Mouse (Mus musculus) C2C12 (cell line): ENCODE measurements at regions not wholly inside any gene's neighbourhood (a gene's known extent, or its start where the extent isn't known, plus 50 kb on each side); places are given as distances from the start of the nearest gene placed in this dataset.

Experiments
- H3K27me3 ChIP-seq: one replicate; pipeline ENCODE4 v1.6.1; 2011; ENCODE audit not compliant: control insufficient read depth, insufficient read depth, insufficient read length
- H3K36me3 ChIP-seq: one replicate; pipeline ENCODE4 v1.6.1; 2011; ENCODE audit not compliant: control insufficient read depth, insufficient read depth
- H3K4me3 ChIP-seq: one replicate; pipeline ENCODE4 v1.5.1; 2011; ENCODE audit warnings: mild to moderate bottlenecking, control low read depth; ENCODE audit not compliant: poor library complexity, insufficient read depth, severe bottlenecking
- H3K79me2 ChIP-seq: one replicate; pipeline ENCODE4 v1.6.1; 2011; ENCODE audit not compliant: control insufficient read depth, insufficient read depth
- H3K79me3 ChIP-seq: one replicate; pipeline ENCODE4 v1.6.1; 2011; ENCODE audit warnings: low read depth, control low read depth
- H3ac ChIP-seq: one replicate; pipeline ENCODE3; 2011; ENCODE audit warnings: low read depth; ENCODE audit not compliant: control insufficient read depth, insufficient read length
- CEBPB ChIP-seq: IDR thresholded peaks from one replicate; pipeline ENCODE4 v1.6.1; 2011; ENCODE audit warnings: low read depth, mild to moderate bottlenecking, control low read depth, moderate library complexity
- CTCF ChIP-seq: IDR thresholded peaks from one replicate; pipeline ENCODE4 v1.5.1; 2011; ENCODE audit not compliant: control insufficient read depth, insufficient read depth, insufficient read length
- FOSL1 ChIP-seq: IDR thresholded peaks from one replicate; pipeline ENCODE4 v1.8.0; 2011; ENCODE audit warnings: mild to moderate bottlenecking, low read length; ENCODE audit not compliant: poor library complexity, insufficient read depth, severe bottlenecking
- MAX ChIP-seq: IDR thresholded peaks from one replicate; pipeline ENCODE4 v1.6.1; 2011; ENCODE audit warnings: mild to moderate bottlenecking, control low read depth
- MYOD1 ChIP-seq: IDR thresholded peaks from one replicate; pipeline ENCODE4 v1.6.1; 2011; ENCODE audit warnings: low read depth; ENCODE audit not compliant: control insufficient read depth, insufficient read length
- MYOG ChIP-seq: IDR thresholded peaks from one replicate; pipeline ENCODE4 v1.6.1; 2011; ENCODE audit not compliant: control insufficient read depth, insufficient read length; ENCODE audit errors: extremely low read depth
- USF1 ChIP-seq: IDR thresholded peaks from one replicate; pipeline ENCODE4 v1.6.1; 2011; ENCODE audit warnings: low read depth, mild to moderate bottlenecking, control low read depth, moderate library complexity

- TF ChIP-seq MYOG: no peak
- no peak for TF ChIP-seq USF1
- no peak for TF ChIP-seq CTCF
- no peak for TF ChIP-seq CEBPB
- no peak for TF ChIP-seq MAX
- no peak for TF ChIP-seq MYOD1
- no peak for TF ChIP-seq FOSL1
- Histone ChIP-seq H3K79me3 (no peaks in the 10 kb centered on the region), H3K79me2 (no peaks in the 10 kb centered on the region), H3K36me3 (no peaks in the 10 kb centered on the region), H3K4me3 (no peak overlapping the region), H3K27me3 (no peaks in the 10 kb centered on the region), H3ac (no peak overlapping the region)
These were observed 100.3 kb upstream of the Dazl start for GRCm38 (mm10) chr17:50393698-50394097.

GRCm38 (mm10) chr17:50394801-50395200 is 101.4 kb upstream of the Dazl start:
- no peaks in the 10 kb centered on the region for H3K36me3 ChIP-seq
- TF ChIP-seq CEBPB (no peak), MAX (no peak), CTCF (no peak), FOSL1 (no peak), MYOD1 (no peak), MYOG (no peak), USF1 (no peak)

GRCm38 (mm10) chr17:50395669-50396068 is 102.2 kb upstream of the Dazl start:
- no peak overlapping the region for H3K4me3 ChIP-seq
- H3K79me2 ChIP-seq: no peaks in the 10 kb centered on the region
- H3K27me3 ChIP-seq: no peaks in the 10 kb centered on the region
- H3K36me3 ChIP-seq: no peaks in the 10 kb centered on the region
- H3ac ChIP-seq: no peak overlapping the region
- TF ChIP-seq MAX: no peak
- TF ChIP-seq CEBPB: no peak
- TF ChIP-seq MYOD1: no peak
- no peak for TF ChIP-seq FOSL1
- TF ChIP-seq MYOG: no peak
- TF ChIP-seq CTCF: no peak
- TF ChIP-seq USF1: no peak
- H3K79me3 ChIP-seq: no peaks in the 10 kb centered on the region

More at GRCm38 (mm10) chr17:50394801-50395200, 101.4 kb upstream of the Dazl start:
- Histone ChIP-seq H3K4me3 (no peak overlapping the region), H3K27me3 (no peaks in the 10 kb centered on the region), H3ac (no peak overlapping the region), H3K79me2 (no peaks in the 10 kb centered on the region), H3K79me3 (no peaks in the 10 kb centered on the region)

- Histone ChIP-seq H3K27me3 (no peaks in the 10 kb centered on the region), H3K4me3 (no peak overlapping the region), H3K36me3 (no peaks in the 10 kb centered on the region), H3K79me3 (no peaks in the 10 kb centered on the region), H3K79me2 (no peaks in the 10 kb centered on the region), H3ac (no peak overlapping the region)
- no peak for TF ChIP-seq CEBPB
- TF ChIP-seq MAX: no peak
- TF ChIP-seq MYOD1: no peak
- TF ChIP-seq MYOG: no peak
- TF ChIP-seq USF1: no peak
- TF ChIP-seq CTCF: no peak
- TF ChIP-seq FOSL1: no peak
These were observed 103.9 kb upstream of the Dazl start for GRCm38 (mm10) chr17:50397324-50397723.

GRCm38 (mm10) chr17:50407249-50407990 is 101.8 kb upstream of the Plcl2 start:
- Histone ChIP-seq H3K79me3 (no peaks in the 10 kb centered on the region), H3K4me3 (no peak overlapping the region), H3K36me3 (no peaks in the 10 kb centered on the region), H3K79me2 (no peaks in the 10 kb centered on the region), H3ac (no peak overlapping the region), H3K27me3 (no peaks in the 10 kb centered on the region)
- no peak for TF ChIP-seq MAX
- TF ChIP-seq CTCF: no peak
- peak; percentile 48 for TF ChIP-seq MYOD1

GRCm38 (mm10) chr17:50408581-50408980 is 100.6 kb upstream of the Plcl2 start:
- TF ChIP-seq MYOG (no peak), FOSL1 (no peak), CEBPB (no peak), MAX (no peak), CTCF (no peak), MYOD1 (no peak), USF1 (no peak)
- no peaks in the 10 kb centered on the region for H3K79me3 ChIP-seq
- H3K27me3 ChIP-seq: no peaks in the 10 kb centered on the region
- H3K79me2 ChIP-seq: no peaks in the 10 kb centered on the region
- no peak overlapping the region for H3K4me3 ChIP-seq
- no peak overlapping the region for H3ac ChIP-seq
- no peaks in the 10 kb centered on the region for H3K36me3 ChIP-seq
